Mouse (Mus musculus) forebrain, embryonic 12.5 days (tissue): ENCODE results near the gene Vmn2r82. TPM values are rescaled to one million over a fixed set of nuclear protein-coding genes. Genes with fewer than 3 reads are reported as not detected.
"Not testable (repeated sequence)": the region's sequence is repeated elsewhere in the genome, so short reads cannot be mapped to it uniquely, and the experiment has no call there.

Experiments used
- ATAC-seq: fragments of 200-750 bp; cut with Nextera tagmentation; 2 replicates; pipeline ENCODE4 v1.8.0; 2017; ENCODE audit warnings: moderate TSS enrichment; ENCODE audit not compliant: low FRiP score
- H3K27ac ChIP-seq: fragments of 300-500 bp; sonication (generic); 2 replicates; pipeline ENCODE4 v1.5.1; 2016; ENCODE audit warnings: mild to moderate bottlenecking
- H3K27me3 ChIP-seq: fragments of 300-500 bp; sonication (generic); 2 replicates; pipeline ENCODE4 v1.6.1; 2016; ENCODE audit warnings: mild to moderate bottlenecking
- H3K36me3 ChIP-seq: fragments of 300-500 bp; sonication (generic); replicated peaks from 2 replicates; pipeline ENCODE4 v1.6.1; 2016; ENCODE audit warnings: mild to moderate bottlenecking
- H3K4me1 ChIP-seq: fragments of 300-500 bp; sonication (generic); 2 replicates; pipeline ENCODE4 v1.6.1; 2016
- H3K4me2 ChIP-seq: fragments of 300-500 bp; sonication (generic); 2 replicates; pipeline ENCODE4 v1.6.1; 2016; ENCODE audit warnings: mild to moderate bottlenecking, moderate library complexity
- H3K4me3 ChIP-seq: fragments of 300-500 bp; sonication (generic); replicated peaks from 2 replicates; pipeline ENCODE4 v1.5.1; 2016; ENCODE audit warnings: mild to moderate bottlenecking
- H3K9ac ChIP-seq: fragments of 300-500 bp; sonication (generic); 2 replicates; pipeline ENCODE4 v1.6.1; 2016; ENCODE audit warnings: mild to moderate bottlenecking
- H3K9me3 ChIP-seq: fragments of 300-500 bp; sonication (generic); 2 replicates; pipeline ENCODE4 v1.6.1; 2016
- WGBS: fragments of 180-500 bp; shearing (Covaris S2); methylation state at CpG from one replicate; pipeline ENCODE4 v1.1.7; 2016; 5-methylcytosine and 5-hydroxymethylcytosine counted together
- polyA plus RNA-seq: library from polyadenylated mRNA; unstranded; fragments of >200 nt; fragmentation: Nextera tagmentation; extraction: Ambion mirVana; gene quantifications from 2 replicates; pipeline ENCODE4 v1.2.1, GENCODE M21; 2016

Gene Vmn2r82
- polyA plus RNA-seq, result not detected in 2 replicates

DNA sequence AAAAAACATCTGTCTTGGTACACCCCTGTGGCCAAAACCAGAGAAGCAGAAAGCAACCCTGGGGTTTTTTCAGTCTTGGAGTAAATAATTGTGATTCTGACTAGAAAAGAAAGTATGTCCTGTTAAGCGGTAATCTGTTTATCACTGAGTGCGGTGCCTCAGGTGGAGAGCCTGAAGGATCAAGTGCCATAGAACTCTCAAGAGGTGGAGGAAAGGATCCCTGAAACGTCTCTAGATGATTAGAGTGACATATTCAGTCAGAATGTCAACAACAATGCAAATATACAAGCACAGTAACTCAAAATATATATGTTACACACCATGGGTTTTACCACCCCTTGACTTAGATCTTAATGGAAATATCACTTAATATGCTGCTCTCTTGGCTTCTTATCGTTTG lies at the start of gene Vmn2r82:
TSS of gene Vmn2r82 (plus strand) at position 301 of the 400 bp plus-strand sequence.
- H3K27ac ChIP-seq, H3K4me2 ChIP-seq, H3K9ac ChIP-seq, ATAC-seq, H3K27me3 ChIP-seq, H3K4me1 ChIP-seq, H3K9me3 ChIP-seq, H3K4me3 ChIP-seq, H3K36me3 ChIP-seq: not testable (repeated sequence)
- 79% methylated on average over 4 of the region's 4 CpGs for WGBS

DNA sequence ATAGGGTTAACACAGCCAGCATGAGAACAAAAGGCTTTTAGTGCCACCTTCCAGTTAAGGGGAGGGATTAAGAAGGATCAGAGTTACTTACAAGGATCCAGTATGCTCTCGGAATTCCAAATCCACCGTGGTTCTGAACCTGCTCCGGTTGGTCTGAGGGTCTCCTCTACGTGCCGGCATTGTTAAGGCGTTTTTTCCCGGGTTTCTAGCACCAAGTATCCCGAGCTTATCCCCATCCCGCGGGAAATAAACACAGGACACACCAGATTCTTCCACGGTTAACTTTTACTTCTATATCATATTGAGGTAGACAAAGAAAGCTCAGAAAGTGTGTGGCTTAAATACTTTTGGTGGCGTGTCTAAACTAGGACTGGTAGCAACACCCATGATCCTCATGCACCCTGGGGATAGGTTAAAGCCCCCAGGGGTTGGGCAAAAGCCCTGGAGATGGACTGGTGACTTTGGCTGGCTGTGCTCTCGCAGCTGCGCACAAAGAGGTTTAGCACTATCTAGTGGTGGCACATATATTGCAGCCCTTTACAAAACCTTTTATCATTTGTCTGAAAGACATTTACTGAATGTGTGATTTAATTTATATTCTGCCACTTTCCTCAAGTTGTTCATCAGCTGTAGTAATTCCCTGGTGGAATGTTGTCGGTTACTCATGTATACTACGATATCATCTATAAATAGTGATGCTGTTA lies 34.1 kb upstream of the Vmn2r82 start:
- 0 out of 2 replicates have a peak overlapping the region, but pooled peaks have one; percentile 66 for H3K27ac ChIP-seq
- peak; percentile 68; the same call in 1 of the 2 replicates for ATAC-seq

DNA sequence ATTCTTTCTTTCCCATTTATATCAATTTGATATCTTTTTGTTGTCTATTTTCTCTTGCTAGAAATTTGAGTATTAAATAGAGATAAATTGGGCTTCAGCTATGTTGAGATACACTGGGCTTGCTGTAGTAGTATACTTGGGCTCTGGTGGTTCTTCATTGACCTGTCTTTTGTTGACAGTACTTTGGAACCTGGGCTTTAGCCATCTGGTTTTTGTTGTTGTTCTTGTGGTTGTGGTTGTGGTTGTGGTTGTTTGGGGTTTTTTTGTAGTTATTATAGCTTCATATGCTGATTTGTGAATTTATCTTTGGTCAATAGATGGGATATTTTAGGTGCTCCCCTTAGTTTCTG lies 33.6 kb upstream of the Vmn2r82 start:
- H3K9ac ChIP-seq, result no peak overlapping the region

More for the DNA sequence above, 34.1 kb upstream of the Vmn2r82 start:
- WGBS, result 8% methylated on average over 16 of the region's 16 CpGs
- H3K36me3 ChIP-seq, H3K9ac ChIP-seq, H3K9me3 ChIP-seq, H3K27me3 ChIP-seq, H3K4me1 ChIP-seq: not testable (repeated sequence)
- H3K4me2 ChIP-seq, result peak overlapping the region; percentile 47
- peak overlapping the region; percentile 38 for H3K4me3 ChIP-seq

DNA sequence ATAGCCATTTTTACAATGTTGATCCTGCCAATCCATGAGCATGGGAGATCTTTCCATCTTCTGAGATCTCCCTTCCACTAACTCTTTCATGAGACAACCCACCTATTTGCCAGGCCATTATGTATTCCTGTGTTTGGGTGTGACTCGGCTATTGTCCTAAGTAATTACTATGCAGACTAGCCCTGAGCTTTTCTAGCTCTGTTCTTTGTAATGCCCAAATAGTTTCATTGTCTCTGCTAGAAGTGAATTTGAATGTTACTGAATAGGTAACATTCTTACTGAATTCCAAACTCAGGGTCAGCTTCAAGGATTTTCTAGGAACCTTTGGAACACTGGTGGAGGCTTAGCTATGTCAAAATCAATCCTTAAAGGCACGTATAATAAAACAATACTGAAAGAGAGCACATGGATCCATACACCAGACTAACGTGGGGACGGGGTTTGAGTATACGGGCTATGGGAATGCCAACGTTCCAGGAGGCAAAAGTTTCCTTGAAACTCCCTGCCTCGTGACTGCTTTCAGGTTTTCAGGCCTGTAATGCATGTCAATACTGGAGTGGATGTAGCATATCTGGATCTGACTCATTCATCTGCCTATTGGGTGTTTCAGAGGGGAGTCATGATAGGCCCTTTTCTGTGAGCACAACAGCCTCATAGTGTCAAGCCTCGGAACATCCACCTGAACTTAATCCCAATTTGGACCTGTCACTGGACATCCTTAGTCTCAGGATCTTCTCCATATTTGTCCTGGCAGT lies 43.8 kb downstream of the Vmn2r82 start:
- WGBS, result 80% methylated on average over 8 of the region's 8 CpGs
- H3K4me3 ChIP-seq, H3K36me3 ChIP-seq, H3K9ac ChIP-seq, H3K27ac ChIP-seq, H3K4me2 ChIP-seq, H3K27me3 ChIP-seq, ATAC-seq, H3K4me1 ChIP-seq, H3K9me3 ChIP-seq: not testable (repeated sequence)

More for the DNA sequence above, 33.6 kb upstream of the Vmn2r82 start:
- H3K27me3 ChIP-seq, result no peaks in the 10 kb centered on the region
- peak; percentile 36; the same call in 1 of the 2 replicates for ATAC-seq
- H3K4me1 ChIP-seq, result no peaks in the 10 kb centered on the region
- H3K27ac ChIP-seq, result no peak overlapping the region
- no peak overlapping the region for H3K4me2 ChIP-seq
- no peak overlapping the region for H3K4me3 ChIP-seq
- no peaks in the 10 kb centered on the region for H3K36me3 ChIP-seq
- H3K9me3 ChIP-seq, result no peaks in the 10 kb centered on the region

DNA sequence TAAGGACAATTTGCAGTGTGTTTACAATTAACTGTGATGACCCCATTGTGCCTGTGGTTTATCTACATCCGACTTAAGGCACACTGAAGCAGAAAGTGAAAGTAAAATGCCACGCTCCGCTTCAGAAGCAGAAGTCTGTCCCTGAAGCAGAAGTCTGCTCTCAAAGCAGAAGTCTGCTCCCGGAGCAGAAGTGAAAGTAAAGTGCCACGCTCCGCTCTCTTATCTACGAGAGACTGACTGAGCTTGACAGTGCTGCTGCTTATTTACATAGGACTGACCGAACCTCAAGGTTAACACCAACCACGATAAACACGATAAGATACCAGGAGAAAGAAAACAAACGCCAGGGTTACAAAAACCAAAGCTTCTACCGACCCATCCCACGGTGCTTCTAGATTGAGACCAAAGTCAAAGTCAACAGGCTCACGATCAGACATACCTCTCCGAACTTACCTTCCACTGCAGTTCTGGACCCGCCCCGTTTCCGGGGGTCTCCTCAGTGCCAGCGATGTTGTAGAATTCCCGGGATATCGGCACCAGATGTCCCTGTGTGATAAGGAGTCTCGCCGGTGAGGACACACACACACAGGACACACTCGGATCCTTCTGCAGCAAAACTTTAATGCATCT lies 60.9 kb downstream of the Vmn2r82 start:
- no peak for ATAC-seq
- H3K9me3 ChIP-seq, result 0 out of 2 replicates have a peak, but pooled peaks cover 3% of the 10 kb centered on the region
- H3K4me1 ChIP-seq, result no peaks in the 10 kb centered on the region
- no peak overlapping the region for H3K9ac ChIP-seq
- no peak overlapping the region for H3K4me2 ChIP-seq
- 93% methylated on average over 24 of the region's 24 CpGs for WGBS
- no peak overlapping the region for H3K27ac ChIP-seq
- no peaks in the 10 kb centered on the region for H3K27me3 ChIP-seq
- no peaks in the 10 kb centered on the region for H3K36me3 ChIP-seq
- no peak overlapping the region for H3K4me3 ChIP-seq

DNA sequence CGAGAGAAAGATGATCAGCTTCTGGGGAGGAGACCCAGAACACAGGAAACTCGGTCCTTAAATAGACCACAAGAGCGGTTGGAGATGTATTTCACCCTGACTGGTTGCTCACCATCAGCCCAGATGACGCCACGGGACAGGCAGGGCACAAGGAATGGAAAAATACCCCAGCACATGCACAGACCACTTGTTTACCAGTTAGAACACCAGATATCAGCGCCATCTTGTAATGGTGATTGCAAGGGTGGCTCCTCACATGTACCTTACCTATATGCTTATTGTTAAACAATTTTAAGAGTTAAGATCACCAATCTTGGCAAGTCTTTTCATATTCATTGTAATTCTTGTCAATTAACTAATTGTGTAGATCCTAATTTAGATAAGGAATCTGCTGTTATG lies 61.5 kb downstream of the Vmn2r82 start:
- not testable (repeated sequence) for H3K4me3 ChIP-seq, H3K27me3 ChIP-seq, H3K9ac ChIP-seq, H3K9me3 ChIP-seq, ATAC-seq, H3K4me1 ChIP-seq, H3K36me3 ChIP-seq, H3K4me2 ChIP-seq, H3K27ac ChIP-seq
- 83% methylated on average over 6 of the region's 6 CpGs for WGBS

DNA sequence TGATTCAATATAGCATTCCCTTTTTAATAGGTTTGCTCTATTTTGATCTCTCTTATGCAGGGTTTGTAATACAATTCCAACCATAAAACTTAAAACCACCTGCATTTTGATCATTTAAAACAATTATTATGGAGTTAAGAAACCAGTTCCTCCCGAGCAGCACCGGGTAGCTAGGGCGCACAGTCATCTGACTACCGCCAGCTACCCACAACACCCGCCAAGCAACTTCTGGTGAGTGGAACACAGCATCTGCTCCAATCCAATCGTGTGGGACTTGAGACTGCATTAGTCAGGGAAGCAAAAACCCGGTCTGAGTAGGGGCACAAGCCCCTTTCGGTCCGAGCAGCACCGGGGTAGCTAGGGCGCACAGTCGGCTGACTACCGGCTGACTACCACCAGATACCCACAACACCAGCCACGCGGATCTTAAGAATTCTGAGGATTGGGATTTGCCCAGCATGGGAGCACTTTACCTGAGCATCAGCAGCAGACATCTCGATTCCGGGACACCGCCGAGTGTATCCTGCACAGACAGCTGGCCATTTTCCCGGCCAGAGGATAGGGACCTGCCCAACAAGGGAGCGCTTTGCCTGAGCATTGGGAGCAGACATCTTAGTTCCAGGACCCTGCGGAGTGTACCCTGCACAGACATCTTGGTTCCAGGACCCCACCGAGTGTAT lies 79.0 kb downstream of the Vmn2r82 start:
- not testable (repeated sequence) for H3K9me3 ChIP-seq, H3K4me3 ChIP-seq, H3K4me1 ChIP-seq, H3K4me2 ChIP-seq, ATAC-seq, H3K9ac ChIP-seq, H3K27me3 ChIP-seq, H3K36me3 ChIP-seq, H3K27ac ChIP-seq
- 89% methylated on average over 23 of the region's 23 CpGs for WGBS

Other genes starting within 250 kb of the Vmn2r82 start
- not detected in 2 replicates for gene Vmn2r80, start 207.8 kb upstream of the Vmn2r82 start, polyA plus RNA-seq
- not detected in 2 replicates for gene Vmn2r81, start 108.8 kb upstream of the Vmn2r82 start, polyA plus RNA-seq
- gene Vmn2r83, start 112.2 kb downstream of the Vmn2r82 start, polyA plus RNA-seq, result not detected in 2 replicates
- 9.2 and 10.6 TPM in 2 replicates for gene Plpp2, start 177.3 kb downstream of the Vmn2r82 start, polyA plus RNA-seq
- 69.0 and 70.6 TPM in 2 replicates for gene Mier2, start 198.7 kb downstream of the Vmn2r82 start, polyA plus RNA-seq
- not detected in 2 replicates for gene Theg, start 230.8 kb downstream of the Vmn2r82 start, polyA plus RNA-seq